Mouse (Mus musculus) liver, embryonic 13.5 days (tissue): ENCODE results near the gene Ccr7. TPM values are rescaled to one million over a fixed set of nuclear protein-coding genes. Genes with fewer than 3 reads are reported as not detected.

ENCODE experiments used
- ATAC-seq: fragments of 200-750 bp; cut with Nextera tagmentation; 2 replicates; pipeline ENCODE4 v1.8.0; 2017; ENCODE audit warnings: low read depth, mild to moderate bottlenecking, moderate number of reproducible peaks, moderate library complexity
- DNase-seq: peaks from one replicate; pipeline ENCODE4 v3.0.0; 2022
- H3K27ac ChIP-seq: fragments of 300-500 bp; sonication (generic); 2 replicates; pipeline ENCODE4 v1.5.1; 2015; ENCODE audit warnings: moderate library complexity, mild to moderate bottlenecking, inconsistent platforms
- H3K27me3 ChIP-seq: fragments of 300-500 bp; sonication (generic); 2 replicates; pipeline ENCODE4 v1.6.1; 2015; ENCODE audit warnings: mild to moderate bottlenecking, inconsistent platforms
- H3K36me3 ChIP-seq: fragments of 300-500 bp; sonication (generic); 2 replicates; pipeline ENCODE4 v1.6.1; 2015; ENCODE audit warnings: mild to moderate bottlenecking, inconsistent platforms
- H3K4me1 ChIP-seq: fragments of 300-500 bp; sonication (generic); replicated peaks from 2 replicates; pipeline ENCODE4 v1.6.1; 2015; ENCODE audit warnings: inconsistent platforms
- H3K4me2 ChIP-seq: fragments of 300-500 bp; sonication (generic); 2 replicates; pipeline ENCODE4 v1.6.1; 2015; ENCODE audit warnings: inconsistent platforms, mild to moderate bottlenecking, moderate library complexity
- H3K4me3 ChIP-seq: fragments of 300-500 bp; sonication (generic); replicated peaks from 2 replicates; pipeline ENCODE4 v1.5.1; 2015; ENCODE audit warnings: mild to moderate bottlenecking, inconsistent platforms
- H3K9ac ChIP-seq: fragments of 300-500 bp; sonication (generic); 2 replicates; pipeline ENCODE4 v1.6.1; 2015; ENCODE audit warnings: mild to moderate bottlenecking, inconsistent platforms
- H3K9me3 ChIP-seq: fragments of 300-500 bp; sonication (generic); replicated peaks from 2 replicates; pipeline ENCODE4 v1.6.1; 2016; ENCODE audit warnings: inconsistent platforms
- WGBS: fragments of 180-500 bp; shearing (Covaris S2); methylation state at CpG from one replicate; pipeline ENCODE4 v1.1.7; 2015; ENCODE audit not compliant: insufficient replicate concordance; 5-methylcytosine and 5-hydroxymethylcytosine counted together
- polyA plus RNA-seq: library from polyadenylated mRNA; unstranded; fragments of >200 nt; fragmentation: Nextera tagmentation; extraction: Ambion mirVana; gene quantifications from 2 replicates; pipeline ENCODE4 v1.2.1, GENCODE M21; 2015

Ccr7 gene
- polyA plus RNA-seq, 1 experiment from 2014 or later: 0.17 TPM

DNA sequence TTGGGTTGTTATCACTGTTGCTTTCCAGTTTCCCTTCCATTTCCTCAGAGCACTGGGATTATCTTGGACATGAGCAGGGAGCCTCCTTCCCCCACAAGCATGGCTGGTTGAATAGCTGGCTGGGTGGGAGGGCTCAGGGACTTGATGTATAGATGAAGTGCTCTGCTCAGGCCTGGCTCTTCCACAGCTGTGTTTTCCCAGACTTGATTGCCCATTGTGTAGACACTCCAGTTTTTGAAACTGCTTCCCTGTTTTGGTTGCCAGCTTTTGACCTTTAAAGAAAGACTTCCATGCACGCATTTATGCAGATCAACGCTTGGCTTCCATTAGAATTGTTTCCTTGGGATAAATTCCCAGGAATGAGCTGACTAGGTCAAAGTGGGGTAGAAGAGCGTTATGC, 32.2 kb downstream of the Ccr7 start:
- Histone ChIP-seq H3K36me3 (no peaks in the 10 kb centered on the region), H3K4me1 (peaks cover 21% of the 10 kb centered on the region), H3K9ac (no peak overlapping the region), H3K9me3 (no peaks in the 10 kb centered on the region), H3K27me3 (no peaks in the 10 kb centered on the region), H3K4me2 (no peak overlapping the region), H3K27ac (no peak overlapping the region), H3K4me3 (no peak overlapping the region)
- DNase-seq (no peak), ATAC-seq (no peak)
- 70% methylated on average over 3 of the region's 3 CpGs for WGBS

- Histone ChIP-seq H3K9ac (no peak overlapping the region), H3K4me1 (peaks cover 10% of the 10 kb centered on the region), H3K27me3 (no peaks in the 10 kb centered on the region), H3K4me3 (no peak overlapping the region), H3K36me3 (no peaks in the 10 kb centered on the region), H3K4me2 (no peak overlapping the region), H3K9me3 (no peaks in the 10 kb centered on the region), H3K27ac (no peak overlapping the region)
- no peak for ATAC-seq
- 72% methylated on average over 14 of the region's 14 CpGs for WGBS
- DNase-seq: no peak
Observed at GRCm38 (mm10) chr11:99121218-99121631, 33.7 kb downstream of the Ccr7 start.

DNA sequence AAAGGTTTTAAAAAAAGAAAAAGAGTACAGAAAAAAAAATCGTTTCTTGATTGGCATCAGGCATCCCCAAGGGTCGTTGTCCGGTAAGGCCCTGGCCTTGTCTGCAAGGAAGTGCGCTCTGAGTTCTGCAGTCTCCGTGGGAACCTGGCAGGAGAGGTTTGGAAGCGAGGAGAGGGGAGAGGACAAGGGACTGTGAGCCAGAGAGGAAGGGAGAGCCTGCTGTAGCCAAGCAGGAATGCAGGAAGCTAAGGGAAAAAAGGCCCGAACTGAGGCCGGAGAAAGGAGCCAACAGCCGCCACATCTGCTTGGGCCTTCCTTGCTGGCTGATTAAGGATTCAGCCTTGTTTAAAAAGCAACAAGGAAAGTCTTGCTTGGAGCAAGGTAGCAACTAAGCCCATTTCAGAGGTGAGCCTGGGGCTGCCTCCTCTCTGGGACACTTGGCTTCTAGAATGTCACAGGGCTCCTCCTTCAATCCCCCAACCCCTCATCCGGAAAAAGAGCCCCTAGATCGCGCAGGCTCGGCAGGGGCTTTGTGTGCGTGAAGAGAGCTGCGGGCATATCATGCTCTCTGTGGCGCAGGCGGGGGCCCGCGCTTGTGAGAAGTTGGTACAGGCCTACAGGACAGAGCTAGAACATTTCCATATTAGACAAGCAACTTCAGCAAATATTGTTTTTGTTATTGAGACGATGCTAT, 34.2 kb downstream of the Ccr7 start:
- Histone ChIP-seq H3K27me3 (no peaks in the 10 kb centered on the region), H3K9ac (no peak overlapping the region), H3K9me3 (no peaks in the 10 kb centered on the region), H3K4me1 (peaks cover 7% of the 10 kb centered on the region; the same call in 1 of the 2 replicates), H3K4me2 (no peak overlapping the region), H3K36me3 (no peaks in the 10 kb centered on the region), H3K4me3 (no peak overlapping the region), H3K27ac (no peak overlapping the region)
- 58% methylated on average over 20 of the region's 20 CpGs for WGBS
- ATAC-seq (no peak), DNase-seq (no peak)

GRCm38 (mm10) chr11:99118963-99119362, 35.9 kb downstream of the Ccr7 start:
- WGBS: 65% methylated on average over 7 of the region's 7 CpGs

DNA sequence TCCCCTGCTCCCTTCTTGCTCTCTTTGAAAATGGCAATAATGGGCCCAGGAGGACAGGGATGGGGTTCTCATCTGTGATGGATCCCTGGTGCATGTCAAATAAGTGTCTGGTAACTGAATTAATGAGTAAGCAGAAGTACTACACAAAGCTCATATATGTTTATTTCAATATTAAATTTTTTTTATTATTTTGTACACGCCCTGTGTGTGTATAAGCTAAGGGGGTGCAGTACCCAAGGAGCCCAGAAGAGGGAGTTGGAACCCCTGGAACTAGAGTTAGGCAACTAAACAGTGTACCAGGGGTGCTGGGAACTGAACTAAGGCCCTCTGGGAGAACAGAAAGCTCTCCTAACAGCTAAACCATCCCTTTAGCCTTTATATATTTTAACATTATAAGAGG, 36.5 kb downstream of the Ccr7 start:
- no peaks in the 10 kb centered on the region for H3K27me3 ChIP-seq
- no peak for ATAC-seq
- H3K9ac ChIP-seq: no peak overlapping the region
- no peaks in the 10 kb centered on the region for H3K4me1 ChIP-seq
- WGBS: 63% methylated on average over 1 of the region's 1 CpGs
- no peaks in the 10 kb centered on the region for H3K9me3 ChIP-seq
- no peak overlapping the region for H3K4me3 ChIP-seq
- H3K4me2 ChIP-seq: no peak overlapping the region
- H3K36me3 ChIP-seq: no peaks in the 10 kb centered on the region
- no peak overlapping the region for H3K27ac ChIP-seq
- no peak for DNase-seq

More at GRCm38 (mm10) chr11:99118963-99119362, 35.9 kb downstream of the Ccr7 start:
- Histone ChIP-seq H3K36me3 (no peaks in the 10 kb centered on the region), H3K9me3 (no peaks in the 10 kb centered on the region), H3K27ac (no peak overlapping the region), H3K4me2 (no peak overlapping the region), H3K9ac (no peak overlapping the region), H3K4me1 (no peaks in the 10 kb centered on the region), H3K27me3 (no peaks in the 10 kb centered on the region), H3K4me3 (no peak overlapping the region)
- ATAC-seq (no peak), DNase-seq (no peak)

DNA sequence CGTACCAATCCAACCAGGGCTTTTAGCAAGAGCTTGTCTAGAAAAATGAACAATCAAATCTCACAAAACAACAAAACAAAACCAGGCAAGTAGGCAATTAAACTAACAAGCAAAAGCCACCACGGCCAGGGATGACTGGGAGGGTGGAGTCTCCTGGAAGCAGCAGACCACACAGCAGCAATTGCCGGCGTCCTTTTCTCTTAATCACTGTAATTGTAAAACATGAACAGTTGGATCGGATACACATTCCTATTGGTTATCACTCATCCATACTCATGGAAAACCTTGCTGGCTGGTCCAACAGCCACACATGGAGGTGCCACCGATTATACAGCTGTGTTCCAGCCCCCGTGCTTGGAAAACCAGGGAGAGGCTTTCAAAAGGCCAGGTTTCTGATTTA, 37.0 kb downstream of the Ccr7 start:
- no peak for ATAC-seq

DNA sequence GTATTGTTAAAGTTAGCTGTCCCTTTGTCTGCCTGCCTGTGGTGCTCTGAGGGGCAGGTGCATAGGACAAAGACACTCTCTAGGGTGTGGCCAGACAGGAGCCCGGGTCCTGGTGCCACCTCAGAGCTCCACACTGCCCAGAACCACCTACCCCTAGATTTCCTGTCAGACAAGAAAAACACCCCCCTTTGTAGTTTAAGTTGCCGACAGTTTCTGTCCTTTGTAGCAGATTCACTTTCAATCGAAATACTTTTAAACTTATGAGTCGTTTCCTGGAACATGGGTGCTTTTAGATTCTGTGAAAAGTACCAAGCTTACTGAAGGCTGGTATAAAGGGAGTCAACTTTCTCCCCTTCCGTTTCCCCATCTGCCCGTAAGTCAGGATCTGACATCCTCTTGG, 38.9 kb downstream of the Ccr7 start:
- DNase-seq (no peak), ATAC-seq (no peak)
- Histone ChIP-seq H3K4me2 (no peak overlapping the region), H3K36me3 (no peaks in the 10 kb centered on the region), H3K4me3 (no peak overlapping the region), H3K27ac (no peak overlapping the region), H3K9ac (no peak overlapping the region), H3K9me3 (no peaks in the 10 kb centered on the region), H3K4me1 (peaks cover 7% of the 10 kb centered on the region), H3K27me3 (no peaks in the 10 kb centered on the region)
- WGBS: 55% methylated on average over 6 of the region's 6 CpGs

More for the DNA sequence above, 37.0 kb downstream of the Ccr7 start:
- no peak overlapping the region for H3K4me2 ChIP-seq
- no peak for DNase-seq
- H3K4me3 ChIP-seq: no peak overlapping the region
- no peaks in the 10 kb centered on the region for H3K27me3 ChIP-seq
- WGBS: 72% methylated on average over 7 of the region's 7 CpGs
- no peaks in the 10 kb centered on the region for H3K36me3 ChIP-seq
- no peak overlapping the region for H3K9ac ChIP-seq
- no peaks in the 10 kb centered on the region for H3K9me3 ChIP-seq
- H3K27ac ChIP-seq: no peak overlapping the region
- H3K4me1 ChIP-seq: peaks cover 3% of the 10 kb centered on the region

- WGBS: 58% methylated on average over 3 of the region's 3 CpGs
- peak overlapping the region; percentile 7; the same call in 1 of the 2 replicates for H3K27ac ChIP-seq
- H3K4me1 ChIP-seq: peaks cover 7% of the 10 kb centered on the region
- H3K27me3 ChIP-seq: no peaks in the 10 kb centered on the region
- H3K4me3 ChIP-seq: no peak overlapping the region
- no peaks in the 10 kb centered on the region for H3K9me3 ChIP-seq
- DNase-seq (no peak), ATAC-seq (no peak)
- no peak overlapping the region for H3K4me2 ChIP-seq
- H3K9ac ChIP-seq: no peak overlapping the region
- no peaks in the 10 kb centered on the region for H3K36me3 ChIP-seq
Observed at GRCm38 (mm10) chr11:99113111-99113510, 41.8 kb downstream of the Ccr7 start.

- Histone ChIP-seq H3K9me3 (no peaks in the 10 kb centered on the region), H3K27ac (peak overlapping the region; percentile 7; the same call in 1 of the 2 replicates), H3K4me1 (peaks cover 7% of the 10 kb centered on the region), H3K36me3 (no peaks in the 10 kb centered on the region), H3K4me2 (no peak overlapping the region), H3K9ac (no peak overlapping the region), H3K27me3 (no peaks in the 10 kb centered on the region), H3K4me3 (no peak overlapping the region)
- 47% methylated on average over 5 of the region's 5 CpGs for WGBS
- no peak for DNase-seq
- ATAC-seq: no peak
Observed at GRCm38 (mm10) chr11:99112700-99113099, 42.2 kb downstream of the Ccr7 start.

DNA sequence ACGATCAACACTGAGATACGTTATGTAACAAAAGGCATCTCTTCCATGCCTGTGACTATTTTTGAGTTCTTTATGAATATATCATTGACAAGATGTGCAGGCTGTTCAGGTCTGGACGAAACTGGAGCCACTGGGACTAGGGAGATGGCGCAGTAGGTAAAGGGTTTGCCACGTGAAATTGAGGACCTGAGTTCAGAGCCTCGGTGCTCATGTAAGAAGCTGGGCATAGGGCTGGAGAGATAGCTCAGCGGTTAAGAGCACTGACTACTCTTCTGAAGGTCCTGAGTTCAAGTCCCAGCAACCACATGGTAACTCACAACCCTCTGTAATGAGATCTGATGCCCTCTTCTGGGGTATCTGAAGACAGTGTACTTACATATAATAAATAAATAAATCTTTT, 43.2 kb downstream of the Ccr7 start:
- H3K27me3 ChIP-seq: no peaks in the 10 kb centered on the region
- DNase-seq (no peak), ATAC-seq (no peak)
- H3K36me3 ChIP-seq: no peaks in the 10 kb centered on the region
- no peak overlapping the region for H3K4me3 ChIP-seq
- H3K9me3 ChIP-seq: no peaks in the 10 kb centered on the region
- peaks cover 11% of the 10 kb centered on the region for H3K4me1 ChIP-seq
- H3K9ac ChIP-seq: no peak overlapping the region
- no peak overlapping the region for H3K4me2 ChIP-seq
- H3K27ac ChIP-seq: no peak overlapping the region
- 75% methylated on average over 7 of the region's 7 CpGs for WGBS

DNA sequence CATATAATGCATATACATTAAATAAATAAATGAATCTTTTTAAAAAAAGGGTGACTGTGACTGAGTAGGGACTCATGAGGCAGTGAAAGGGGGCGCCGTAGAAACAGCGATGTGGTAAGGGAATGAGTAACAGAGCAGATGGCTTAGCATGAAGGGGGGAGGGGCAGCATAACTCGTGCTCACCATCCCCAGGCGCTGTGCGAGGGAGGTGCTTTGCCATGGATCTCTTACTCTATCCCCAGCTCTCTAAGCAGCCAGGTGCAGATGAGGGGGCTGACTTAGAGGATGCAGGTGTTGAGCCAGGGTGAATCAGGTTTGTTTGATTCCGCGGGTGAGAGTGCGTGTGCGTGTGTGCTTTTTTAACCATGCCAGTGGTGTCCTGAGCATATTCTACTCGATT, 43.7 kb downstream of the Ccr7 start:
- no peak overlapping the region for H3K27ac ChIP-seq
- no peak overlapping the region for H3K9ac ChIP-seq
- no peak overlapping the region for H3K4me2 ChIP-seq
- H3K4me1 ChIP-seq: peaks cover 16% of the 10 kb centered on the region
- ATAC-seq (no peak), DNase-seq (no peak)
- H3K27me3 ChIP-seq: no peaks in the 10 kb centered on the region
- H3K9me3 ChIP-seq: no peaks in the 10 kb centered on the region
- 71% methylated on average over 11 of the region's 11 CpGs for WGBS
- no peak overlapping the region for H3K4me3 ChIP-seq
- H3K36me3 ChIP-seq: no peaks in the 10 kb centered on the region

- no peak for ATAC-seq
- 76% methylated on average over 15 of the region's 15 CpGs for WGBS
- Histone ChIP-seq H3K9me3 (no peaks in the 10 kb centered on the region), H3K9ac (no peak overlapping the region), H3K27ac (no peak overlapping the region), H3K4me1 (peaks cover 22% of the 10 kb centered on the region), H3K4me2 (no peak overlapping the region), H3K4me3 (no peak overlapping the region), H3K27me3 (no peaks in the 10 kb centered on the region), H3K36me3 (no peaks in the 10 kb centered on the region)
- no peak for DNase-seq
Observed at GRCm38 (mm10) chr11:99110370-99111110, 44.3 kb downstream of the Ccr7 start.
